Mouse (Mus musculus): ENCODE data around the gene Diaph3. TPM values are rescaled to one million over a fixed set of nuclear protein-coding genes. Genes with fewer than 3 reads are reported as not detected.
A peak's percentile ranks its signal among the peaks of the same experiment; 100 is the strongest.

Diaph3 gene
- polyA plus RNA-seq, 1 experiment from 2014 or later, result 3.0 TPM

DNA sequence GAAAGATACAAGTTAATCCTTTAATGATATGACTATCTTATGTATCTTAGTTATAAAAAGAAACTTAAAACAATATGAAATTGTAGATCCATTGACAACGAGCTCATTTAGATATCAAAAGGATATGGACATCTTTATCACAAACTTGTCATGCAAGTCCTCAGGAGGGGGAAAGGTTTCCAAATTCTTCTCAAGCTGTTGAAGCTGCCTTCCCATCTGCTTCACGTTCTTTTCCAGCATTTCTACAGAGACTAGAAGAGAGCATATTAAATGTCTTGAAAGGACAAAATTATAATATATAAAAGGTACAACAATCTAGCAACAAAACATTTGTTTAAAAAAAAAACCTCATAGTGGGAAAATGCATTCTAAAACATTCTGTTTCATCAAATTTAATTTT lies 306.2 kb downstream of the Diaph3 start:
- Histone ChIP-seq H3K9me3 (replicated peaks) (no peaks in the 10 kb centered on the region), H3K27me3 (replicated peaks) (no peaks in the 10 kb centered on the region), H3K4me2 (no peak overlapping the region), H3K9ac (replicated peaks) (no peak overlapping the region), H3K4me1 (no peaks in the 10 kb centered on the region), H3K27ac (replicated peaks) (no peak overlapping the region), H3K36me3 (no peaks in the 10 kb centered on the region), H3K4me3 (replicated peaks) (no peak overlapping the region)
- ATAC-seq (ENCODE audit: low FRiP score), result no peak
- WGBS, result 95% methylated on average over 2 of the region's 2 CpGs

DNA sequence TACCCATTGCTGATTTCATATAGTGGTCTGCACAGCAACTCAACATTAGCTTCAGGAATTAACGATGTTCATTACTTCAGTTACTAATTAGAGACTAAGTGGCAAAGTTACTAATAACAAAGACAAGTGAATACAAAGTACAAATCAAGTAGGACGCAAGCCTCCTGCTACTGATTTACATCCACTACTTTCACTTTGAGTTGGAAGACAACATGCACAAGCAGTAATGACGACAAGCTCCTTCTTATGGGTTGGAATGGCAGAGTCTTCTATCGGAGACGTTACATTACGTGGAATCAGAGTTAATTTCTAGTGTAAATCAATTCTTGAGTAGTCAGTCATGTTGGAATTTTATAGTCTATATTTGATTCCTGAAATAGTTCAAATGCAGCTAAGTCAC lies 306.8 kb downstream of the Diaph3 start:
- Histone ChIP-seq H3K4me2 (no peak overlapping the region), H3K9me3 (replicated peaks) (no peaks in the 10 kb centered on the region), H3K27ac (replicated peaks) (no peak overlapping the region), H3K27me3 (replicated peaks) (no peaks in the 10 kb centered on the region), H3K36me3 (no peaks in the 10 kb centered on the region), H3K9ac (replicated peaks) (no peak overlapping the region), H3K4me1 (no peaks in the 10 kb centered on the region), H3K4me3 (replicated peaks) (no peak overlapping the region)
- no peak for ATAC-seq (ENCODE audit: low FRiP score)
- WGBS, result 84% methylated on average over 6 of the region's 6 CpGs

DNA sequence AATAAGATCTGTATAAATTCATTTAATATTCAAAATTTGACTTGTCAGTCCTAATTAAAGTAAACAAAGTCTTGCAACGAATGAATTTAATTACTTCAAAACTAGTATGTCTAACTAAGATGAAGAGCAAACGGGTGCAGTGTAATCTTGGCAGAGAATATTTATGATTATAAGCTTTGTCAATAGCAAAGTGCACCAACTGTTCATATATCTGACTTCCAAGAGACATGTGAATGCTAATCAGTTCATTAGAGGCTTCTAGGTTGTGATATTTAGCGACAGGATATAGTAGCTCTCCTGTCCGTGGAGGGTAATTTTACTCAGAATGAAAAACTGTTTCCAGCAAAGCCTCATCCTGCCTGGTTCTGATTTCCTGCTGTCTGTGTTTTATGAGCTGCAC lies 308.0 kb downstream of the Diaph3 start:
- no peak overlapping the region for H3K9ac ChIP-seq (replicated peaks)
- no peak overlapping the region for H3K4me2 ChIP-seq
- ATAC-seq (ENCODE audit: low FRiP score), result no peak
- H3K9me3 ChIP-seq (replicated peaks), result no peaks in the 10 kb centered on the region
- no peak overlapping the region for H3K27ac ChIP-seq (replicated peaks)
- no peaks in the 10 kb centered on the region for H3K4me1 ChIP-seq
- H3K36me3 ChIP-seq, result no peaks in the 10 kb centered on the region
- 46% methylated on average over 4 of the region's 4 CpGs for WGBS
- no peak overlapping the region for H3K4me3 ChIP-seq (replicated peaks)
- H3K27me3 ChIP-seq (replicated peaks), result no peaks in the 10 kb centered on the region

DNA sequence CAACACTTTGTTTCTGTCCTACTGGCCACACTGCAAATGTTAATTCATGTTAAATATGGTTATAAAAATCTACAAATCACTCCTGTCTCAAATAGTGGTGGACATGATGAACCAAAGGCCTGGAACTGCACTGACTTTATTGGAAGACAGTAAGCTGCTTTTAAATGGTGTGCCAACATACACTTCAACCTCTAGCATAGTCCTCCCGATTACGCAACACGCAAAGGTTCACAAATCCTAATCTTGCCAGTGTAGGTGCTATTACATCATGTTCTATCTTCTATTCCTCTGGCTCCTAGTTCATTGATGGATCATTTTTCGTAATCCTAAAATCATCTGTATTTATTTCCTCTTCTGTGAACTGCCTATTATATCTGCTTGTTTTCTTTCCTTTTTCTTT lies 324.8 kb downstream of the Diaph3 start:
- WGBS, result 97% methylated on average over 4 of the region's 4 CpGs
- Histone ChIP-seq H3K36me3 (no peaks in the 10 kb centered on the region), H3K9ac (replicated peaks) (no peak overlapping the region), H3K4me1 (no peaks in the 10 kb centered on the region), H3K9me3 (replicated peaks) (no peaks in the 10 kb centered on the region), H3K27ac (replicated peaks) (no peak overlapping the region), H3K27me3 (replicated peaks) (no peaks in the 10 kb centered on the region), H3K4me3 (replicated peaks) (no peak overlapping the region), H3K4me2 (no peak overlapping the region)
- no peak for ATAC-seq (ENCODE audit: low FRiP score)

DNA sequence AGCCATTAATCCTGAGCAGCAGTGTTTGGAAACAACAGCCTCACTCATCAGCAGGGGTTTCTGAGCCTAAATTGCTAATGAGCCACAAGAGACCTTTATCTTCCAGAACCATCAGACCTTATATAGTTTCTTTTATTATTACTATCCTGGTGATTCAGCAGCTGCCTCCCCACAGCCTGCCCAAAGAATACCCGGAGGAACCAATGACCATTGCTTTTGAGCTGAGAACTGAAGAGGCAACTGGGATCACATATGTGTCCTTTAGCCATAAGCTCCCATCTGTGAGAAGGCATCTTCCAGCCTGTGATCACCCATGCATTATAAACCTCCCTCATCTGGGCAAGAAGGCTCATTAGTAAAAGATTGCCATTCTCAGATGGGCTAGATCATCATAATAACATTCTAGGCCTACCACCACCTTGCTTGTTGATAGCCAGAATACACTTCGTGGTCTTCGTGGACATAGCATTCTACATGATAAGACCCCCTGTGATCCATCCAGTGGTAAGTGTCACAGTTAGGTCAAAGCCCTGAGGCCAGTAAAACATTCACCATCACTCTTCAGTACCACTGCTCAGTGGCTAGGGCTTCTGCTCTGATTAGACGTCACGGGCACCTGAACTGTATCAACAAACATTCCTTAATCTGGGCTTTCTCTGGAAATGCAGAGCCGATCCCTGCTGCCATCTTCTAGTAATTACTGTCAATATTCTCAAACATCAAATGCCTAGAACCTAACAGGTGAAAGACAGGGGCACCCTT lies 352.0 kb downstream of the Diaph3 start:
- Histone ChIP-seq H3K4me1 (peaks cover 4% of the 10 kb centered on the region; the same call in 1 of the 2 replicates), H3K9ac (replicated peaks) (no peak overlapping the region), H3K27ac (replicated peaks) (no peak overlapping the region), H3K4me3 (replicated peaks) (no peak overlapping the region), H3K4me2 (no peak overlapping the region), H3K9me3 (replicated peaks) (no peaks in the 10 kb centered on the region), H3K27me3 (replicated peaks) (no peaks in the 10 kb centered on the region), H3K36me3 (no peaks in the 10 kb centered on the region)
- 66% methylated on average over 6 of the region's 6 CpGs for WGBS
- ATAC-seq (ENCODE audit: low FRiP score), result no peak

DNA sequence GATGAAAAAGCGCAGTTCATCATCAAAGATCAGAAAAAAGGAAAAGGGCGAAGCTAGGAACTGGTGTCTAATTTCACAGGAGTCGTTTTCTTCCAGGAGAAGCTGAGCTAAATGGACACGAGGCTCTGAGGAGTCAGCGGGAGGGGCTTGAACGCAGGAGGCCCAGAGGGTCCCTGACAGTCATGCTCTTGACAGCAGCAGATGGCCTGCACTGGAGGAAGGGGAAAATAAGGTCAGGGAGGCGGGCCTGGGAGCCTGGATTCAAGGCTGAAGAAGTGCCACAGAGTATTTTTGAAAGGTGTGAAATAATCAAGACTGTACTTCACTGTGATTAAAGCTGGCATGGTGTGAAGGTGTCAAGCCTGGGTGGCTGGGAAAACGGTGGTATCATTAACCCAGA lies 354.2 kb downstream of the Diaph3 start:
- H3K4me2 ChIP-seq, result no peak overlapping the region
- ATAC-seq (ENCODE audit: low FRiP score), result no peak
- no peaks in the 10 kb centered on the region for H3K9me3 ChIP-seq (replicated peaks)
- WGBS, result 28% methylated on average over 8 of the region's 8 CpGs
- H3K27me3 ChIP-seq (replicated peaks), result no peaks in the 10 kb centered on the region
- H3K36me3 ChIP-seq, result no peaks in the 10 kb centered on the region
- no peak overlapping the region for H3K4me3 ChIP-seq (replicated peaks)
- no peak overlapping the region for H3K27ac ChIP-seq (replicated peaks)
- no peak overlapping the region for H3K9ac ChIP-seq (replicated peaks)
- H3K4me1 ChIP-seq, result peaks cover 4% of the 10 kb centered on the region; the same call in 1 of the 2 replicates

DNA sequence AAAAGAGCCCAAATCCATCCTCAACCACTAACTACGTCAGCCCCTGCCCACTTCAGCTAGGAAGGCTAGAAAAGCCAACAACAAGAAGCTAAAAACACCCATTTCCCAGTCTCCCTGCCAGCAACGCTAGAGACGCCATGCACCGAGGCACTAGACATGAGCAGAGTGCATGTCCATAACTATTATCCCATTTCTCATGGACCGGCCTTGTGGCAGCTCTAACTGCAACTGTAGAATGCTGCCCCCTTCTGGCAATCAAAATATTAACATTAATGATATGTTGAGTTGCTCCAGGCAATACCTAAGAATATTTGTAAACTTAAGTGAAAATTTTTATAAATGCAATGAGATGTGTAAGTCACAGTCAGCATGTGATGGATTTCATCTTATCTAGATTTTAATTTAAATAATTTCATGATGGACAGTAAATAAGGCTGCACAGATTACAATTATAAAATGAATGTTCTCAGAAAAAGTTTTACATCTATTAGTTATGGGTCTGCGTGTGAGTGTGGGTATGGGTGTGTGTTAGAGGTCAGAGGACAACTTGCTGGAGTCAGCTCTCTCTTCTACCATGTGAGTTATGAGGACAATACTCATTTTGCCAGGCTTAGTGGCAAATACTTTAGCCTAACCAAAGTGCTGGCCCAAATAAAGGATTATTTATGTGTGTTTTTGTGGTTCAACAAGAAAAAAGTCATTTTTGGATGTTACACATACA lies 359.3 kb downstream of the Diaph3 start:
- no peak for ATAC-seq (ENCODE audit: low FRiP score)
- no peak overlapping the region for H3K4me2 ChIP-seq
- H3K4me1 ChIP-seq, result no peaks in the 10 kb centered on the region
- H3K27ac ChIP-seq (replicated peaks), result no peak overlapping the region
- no peaks in the 10 kb centered on the region for H3K9me3 ChIP-seq (replicated peaks)
- no peak overlapping the region for H3K9ac ChIP-seq (replicated peaks)
- no peaks in the 10 kb centered on the region for H3K36me3 ChIP-seq
- 50% methylated on average over 6 of the region's 6 CpGs for WGBS
- H3K27me3 ChIP-seq (replicated peaks), result no peaks in the 10 kb centered on the region
- no peak overlapping the region for H3K4me3 ChIP-seq (replicated peaks)

DNA sequence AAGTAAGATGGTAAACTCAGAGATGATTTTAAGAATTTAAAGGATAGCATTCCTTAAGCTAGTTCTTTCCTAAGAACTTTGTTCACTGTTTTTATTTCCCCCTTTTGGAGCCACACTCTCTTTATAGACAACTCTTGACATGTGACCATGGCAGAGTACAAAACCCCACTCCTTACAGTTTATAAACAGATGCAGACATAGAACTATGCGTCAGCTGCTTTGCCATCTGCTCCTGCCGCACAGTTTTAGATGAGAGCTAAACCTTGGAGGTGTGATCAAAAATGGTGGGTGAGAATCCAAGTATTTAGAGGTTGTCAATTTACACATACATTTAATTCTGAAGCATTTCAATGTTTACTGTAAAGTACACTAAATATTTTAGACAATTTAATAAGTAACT lies 367.7 kb downstream of the Diaph3 start:
- H3K9me3 ChIP-seq (replicated peaks), result no peaks in the 10 kb centered on the region
- H3K4me2 ChIP-seq, result no peak overlapping the region
- 63% methylated on average over 2 of the region's 2 CpGs for WGBS
- H3K9ac ChIP-seq (replicated peaks), result no peak overlapping the region
- H3K36me3 ChIP-seq, result no peaks in the 10 kb centered on the region
- H3K4me1 ChIP-seq, result no peaks in the 10 kb centered on the region
- no peak overlapping the region for H3K4me3 ChIP-seq (replicated peaks)
- no peaks in the 10 kb centered on the region for H3K27me3 ChIP-seq (replicated peaks)
- H3K27ac ChIP-seq (replicated peaks), result no peak overlapping the region
- no peak for ATAC-seq (ENCODE audit: low FRiP score)

DNA sequence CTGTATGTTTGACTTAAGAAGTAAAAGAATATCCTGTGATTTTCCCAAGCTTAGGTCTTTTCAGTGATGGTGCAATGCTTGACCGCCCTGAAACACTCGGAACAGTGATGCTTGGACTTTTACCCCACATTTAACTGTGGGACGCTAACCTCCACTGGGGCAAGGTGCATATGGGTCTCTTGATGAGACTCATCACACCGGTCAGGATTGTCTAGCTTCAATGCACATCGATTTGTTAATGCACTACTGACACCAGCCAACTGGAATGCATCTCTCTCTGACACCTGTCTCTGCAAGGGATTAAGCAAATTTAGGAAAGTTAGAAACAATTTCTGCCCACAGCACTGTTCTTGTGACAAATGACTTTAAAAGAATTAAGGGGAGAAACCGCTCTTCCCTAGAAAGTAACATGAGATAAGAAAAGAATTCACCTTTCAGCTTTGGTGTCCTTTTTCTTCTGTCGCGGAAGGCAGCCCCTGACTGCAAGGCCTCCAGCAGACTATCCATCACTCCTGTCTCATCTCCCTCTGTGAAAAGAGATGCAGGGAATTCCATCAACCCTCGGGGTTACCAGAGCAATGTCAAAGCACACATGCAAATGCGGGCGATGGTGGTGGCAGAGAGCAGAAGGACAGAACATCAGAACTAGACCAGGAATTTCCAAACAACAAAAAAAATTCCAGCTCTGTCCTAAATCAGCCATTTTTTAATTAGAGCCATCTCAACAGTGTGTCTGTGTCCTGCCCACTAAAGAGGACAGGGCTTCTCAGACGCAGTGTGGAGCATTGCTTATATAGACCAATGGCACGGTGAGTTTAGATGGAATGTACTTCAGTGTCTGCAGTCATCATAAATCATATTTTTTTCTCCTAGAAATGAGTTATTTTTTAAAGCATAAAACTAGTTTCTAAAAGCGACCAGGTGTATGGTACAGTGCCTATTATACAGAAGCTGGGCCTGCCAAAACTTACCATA lies 368.6 kb downstream of the Diaph3 start:
- ATAC-seq (ENCODE audit: low FRiP score), result no peak
- Histone ChIP-seq H3K4me1 (no peaks in the 10 kb centered on the region), H3K4me2 (no peak overlapping the region), H3K4me3 (replicated peaks) (no peak overlapping the region), H3K36me3 (no peaks in the 10 kb centered on the region), H3K9me3 (replicated peaks) (no peaks in the 10 kb centered on the region), H3K9ac (replicated peaks) (no peak overlapping the region), H3K27me3 (replicated peaks) (no peaks in the 10 kb centered on the region), H3K27ac (replicated peaks) (no peak overlapping the region)
- 51% methylated on average over 14 of the region's 14 CpGs for WGBS

DNA sequence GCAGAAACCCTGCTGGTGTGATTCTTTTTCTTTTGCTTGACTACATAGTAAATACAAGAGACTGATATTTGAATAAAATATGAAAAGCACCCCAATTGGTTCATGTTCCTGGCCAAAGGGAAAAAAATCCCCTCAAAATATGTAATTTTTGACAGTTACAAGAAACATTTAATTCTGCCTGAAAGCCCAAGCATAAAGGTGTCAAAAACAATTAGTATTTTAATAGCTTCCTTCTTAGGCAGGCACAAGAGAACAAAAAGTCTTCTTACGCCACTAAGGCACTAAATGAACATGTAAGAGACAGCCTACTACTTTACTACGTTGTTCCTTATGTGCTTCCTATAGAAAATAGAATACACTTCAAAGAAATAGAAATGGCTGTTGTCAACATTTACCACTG lies 376.7 kb downstream of the Diaph3 start:
- Histone ChIP-seq H3K27ac (replicated peaks) (no peak overlapping the region), H3K27me3 (replicated peaks) (no peaks in the 10 kb centered on the region), H3K4me3 (replicated peaks) (no peak overlapping the region), H3K9me3 (replicated peaks) (no peaks in the 10 kb centered on the region), H3K4me1 (no peaks in the 10 kb centered on the region), H3K4me2 (no peak overlapping the region), H3K9ac (replicated peaks) (no peak overlapping the region), H3K36me3 (no peaks in the 10 kb centered on the region)
- 49% methylated on average over 2 of the region's 2 CpGs for WGBS
- no peak for ATAC-seq (ENCODE audit: low FRiP score)

DNA sequence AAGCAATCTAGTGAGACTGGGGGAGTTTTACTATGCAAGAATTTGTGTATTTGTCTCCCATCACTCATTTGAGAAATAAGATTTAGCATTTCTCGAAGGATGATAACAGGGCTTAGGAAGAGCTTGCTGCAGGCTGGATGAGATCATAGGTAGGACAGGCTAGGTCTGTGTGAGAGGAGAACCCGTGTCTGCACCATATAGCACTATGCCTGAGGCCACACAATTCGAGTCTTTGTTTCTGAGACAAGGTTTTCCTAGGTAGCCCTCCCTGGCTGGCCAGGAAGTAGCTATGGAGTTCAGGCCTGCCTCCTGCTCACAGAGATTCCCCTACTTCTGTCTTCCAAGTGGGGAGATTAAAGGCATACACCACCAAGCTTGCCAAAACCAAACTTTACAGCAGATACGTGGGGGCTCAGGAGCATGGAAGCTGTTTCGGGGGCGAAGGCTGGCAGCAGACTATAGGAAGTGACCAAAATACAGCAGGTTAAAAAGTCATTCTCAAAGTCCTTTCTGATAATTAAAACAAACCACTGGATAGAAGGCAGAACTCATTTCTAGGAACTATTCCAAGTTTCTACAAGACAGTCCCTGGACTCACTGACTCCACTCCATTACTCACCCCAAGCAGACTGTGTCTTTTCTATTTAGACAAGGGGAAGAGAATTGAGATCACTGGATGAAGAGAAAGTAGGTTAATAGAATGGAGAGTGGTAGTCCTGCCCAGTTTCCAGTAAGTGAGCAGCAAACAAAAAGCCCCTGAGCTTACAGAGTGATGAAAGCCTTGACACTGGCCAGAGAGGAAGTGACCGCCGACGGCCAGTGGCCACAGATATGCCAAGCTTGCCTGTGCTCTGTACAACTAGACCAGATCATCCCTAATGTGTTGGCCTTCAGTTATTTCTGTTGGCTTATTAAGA lies 383.2 kb downstream of the Diaph3 start:
- Histone ChIP-seq H3K4me2 (no peak overlapping the region), H3K27me3 (replicated peaks) (no peaks in the 10 kb centered on the region), H3K4me3 (replicated peaks) (no peak overlapping the region), H3K36me3 (no peaks in the 10 kb centered on the region), H3K4me1 (no peaks in the 10 kb centered on the region), H3K27ac (replicated peaks) (0 out of 2 replicates have a peak overlapping the region, but pooled peaks have one; percentile 43), H3K9ac (replicated peaks) (no peak overlapping the region), H3K9me3 (replicated peaks) (no peaks in the 10 kb centered on the region)
- WGBS, result 79% methylated on average over 9 of the region's 9 CpGs
- ATAC-seq (ENCODE audit: low FRiP score), result peak; percentile 75
